Mouse (Mus musculus): ENCODE measurements at regions not wholly inside any gene's neighbourhood (a gene's known extent, or its start where the extent isn't known, plus 50 kb on each side); places are given as distances from the start of the nearest gene placed in this dataset.

DNA sequence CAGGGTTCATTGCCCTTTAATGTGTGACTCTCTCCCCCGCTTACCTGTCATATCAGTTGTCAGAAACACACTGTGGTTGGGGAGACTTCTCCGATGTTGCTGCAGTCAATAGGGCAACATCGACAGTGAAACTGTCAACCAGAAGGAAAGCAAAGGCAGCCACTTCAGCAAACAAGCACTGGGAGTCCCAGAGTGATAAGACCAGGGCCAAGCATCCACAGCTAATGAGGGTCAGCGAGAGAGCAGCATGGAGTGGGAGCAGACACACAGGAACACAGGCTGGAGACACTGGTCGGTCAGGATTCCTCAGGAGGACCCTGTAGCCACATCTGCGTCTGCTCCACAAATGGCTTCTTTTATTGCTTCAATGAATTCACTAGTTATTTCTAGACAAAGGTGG is 847.5 kb downstream of the Sorcs1 start:
- Histone ChIP-seq H3K9me3 (ENCODE audit: control insufficient read depth, low read length) (no peaks in the 10 kb centered on the region), H3K4me3 (ENCODE audit: low read depth, low read length) (no peak overlapping the region), H3K27me3 (replicated peaks; ENCODE audit: control insufficient read depth, insufficient read depth, low read length) (no peaks in the 10 kb centered on the region), H3K36me3 (ENCODE audit: control insufficient read depth, insufficient read depth, low read length) (no peaks in the 10 kb centered on the region), H3K27ac (replicated peaks; ENCODE audit: low read depth, low read length) (no peak overlapping the region), H3K4me2 (ENCODE audit: low read depth, low read length) (no peak overlapping the region), H3K9ac (ENCODE audit: low read depth, low read length) (no peak overlapping the region), H3K4me1 (ENCODE audit: control insufficient read depth, insufficient read depth, low read length) (no peaks in the 10 kb centered on the region)
- 47% methylated on average over 6 of the region's 6 CpGs for WGBS
- DNase-seq (ENCODE audit: low spot score) (no peak), ATAC-seq (ENCODE audit: low read depth) (no peak)

DNA sequence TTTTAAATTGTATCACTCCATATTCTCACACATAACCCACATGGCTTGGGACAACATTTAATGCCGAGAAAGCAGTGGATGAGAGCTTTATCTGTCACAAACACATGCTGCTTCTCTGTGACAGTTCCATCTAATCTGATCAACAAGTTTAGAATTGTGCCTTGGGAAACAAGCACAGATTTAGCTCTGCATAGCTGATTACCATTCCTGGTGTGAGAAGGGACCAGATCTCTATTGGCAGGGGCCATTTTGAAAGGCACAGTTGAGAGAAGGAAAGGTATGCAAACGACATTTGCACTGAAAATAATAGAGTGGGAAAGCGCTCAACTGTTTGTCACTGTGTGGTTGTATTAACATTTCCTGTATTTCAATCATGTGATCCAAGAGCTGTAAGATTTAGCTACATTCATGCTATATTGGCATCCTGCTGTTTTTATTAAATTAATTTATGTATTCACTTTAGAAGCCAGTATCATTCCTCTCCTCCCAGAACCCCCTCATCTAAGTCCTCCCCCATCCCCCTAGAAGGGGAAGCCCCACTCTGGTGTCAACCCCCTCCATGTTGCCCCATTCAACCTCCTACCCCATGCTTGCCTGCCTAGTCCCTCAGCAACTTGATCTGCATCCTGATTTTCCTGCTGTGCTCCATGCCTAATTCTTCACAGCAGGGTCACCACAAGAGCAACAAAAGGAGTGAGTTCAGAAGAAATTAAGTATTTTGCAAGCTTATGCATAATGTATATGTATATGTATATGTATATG is 872.6 kb downstream of the Sorcs1 start:
- H3K9me3 ChIP-seq (ENCODE audit: control insufficient read depth, low read length): no peaks in the 10 kb centered on the region
- DNase-seq (ENCODE audit: low spot score) (no peak), ATAC-seq (ENCODE audit: low read depth) (no peak)
- H3K9ac ChIP-seq (ENCODE audit: low read depth, low read length): no peak overlapping the region
- WGBS: 58% methylated on average over 3 of the region's 3 CpGs
- H3K4me1 ChIP-seq (ENCODE audit: control insufficient read depth, insufficient read depth, low read length): no peaks in the 10 kb centered on the region
- no peak overlapping the region for H3K4me3 ChIP-seq (ENCODE audit: low read depth, low read length)
- H3K27ac ChIP-seq (replicated peaks; ENCODE audit: low read depth, low read length): no peak overlapping the region
- H3K36me3 ChIP-seq (ENCODE audit: control insufficient read depth, insufficient read depth, low read length): no peaks in the 10 kb centered on the region
- H3K4me2 ChIP-seq (ENCODE audit: low read depth, low read length): no peak overlapping the region
- H3K27me3 ChIP-seq (replicated peaks; ENCODE audit: control insufficient read depth, insufficient read depth, low read length): no peaks in the 10 kb centered on the region

All from embryonic facial prominence, embryonic 14.5 days (tissue).